Mouse (Mus musculus): Measurements from ENCODE around the gene E430018J23Rik.
"Not testable (repeated sequence)": the region's sequence is repeated elsewhere in the genome, so short reads cannot be mapped to it uniquely, and the experiment has no call there.

Gene E430018J23Rik

GRCm38 (mm10) chr7:127341861-127342260 lies 51.6 kb downstream of the E430018J23Rik start:
- not testable (repeated sequence) for DNase-seq (ENCODE audit: low spot score in 2 of 2)

- DNase-seq (ENCODE audit: low spot score in 2 of 2), result no peak
Observed at GRCm38 (mm10) chr7:127341356-127341755, 52.1 kb downstream of the E430018J23Rik start.

Data from frontal cortex, postnatal 14 days (tissue).